Mouse (Mus musculus) lung, postnatal 4 days (tissue): ENCODE measurements at regions not wholly inside any gene's neighbourhood (a gene's known extent, or its start where the extent isn't known, plus 50 kb on each side); places are given as distances from the start of the nearest gene placed in this dataset.

Source experiments
- DNase-seq, 2 experiments: peaks; one replicate each; pipeline ENCODE4 v3.0.0; 2021

DNA sequence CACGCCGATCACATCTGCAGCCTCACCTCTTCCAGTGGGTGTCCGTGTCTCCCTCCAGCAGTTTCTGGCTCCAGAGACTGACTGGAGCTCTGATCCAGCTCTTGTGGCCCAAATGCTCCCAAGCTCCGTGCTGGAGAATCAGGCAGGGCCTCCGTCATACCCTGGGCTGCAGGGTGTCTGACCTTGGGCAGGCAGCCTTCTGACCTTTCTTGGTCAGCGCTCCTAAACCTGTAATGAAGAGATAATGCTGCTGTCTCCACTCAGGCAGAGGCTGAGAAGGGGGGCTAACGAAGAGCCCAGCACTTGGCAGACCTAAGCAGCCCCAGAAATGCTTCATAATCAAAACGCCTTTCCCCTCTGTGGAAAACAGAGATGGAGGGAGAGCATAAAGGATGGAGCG, 89.9 kb upstream of the Mef2a start:
- peak; percentile 34 to 59 for DNase-seq

DNA sequence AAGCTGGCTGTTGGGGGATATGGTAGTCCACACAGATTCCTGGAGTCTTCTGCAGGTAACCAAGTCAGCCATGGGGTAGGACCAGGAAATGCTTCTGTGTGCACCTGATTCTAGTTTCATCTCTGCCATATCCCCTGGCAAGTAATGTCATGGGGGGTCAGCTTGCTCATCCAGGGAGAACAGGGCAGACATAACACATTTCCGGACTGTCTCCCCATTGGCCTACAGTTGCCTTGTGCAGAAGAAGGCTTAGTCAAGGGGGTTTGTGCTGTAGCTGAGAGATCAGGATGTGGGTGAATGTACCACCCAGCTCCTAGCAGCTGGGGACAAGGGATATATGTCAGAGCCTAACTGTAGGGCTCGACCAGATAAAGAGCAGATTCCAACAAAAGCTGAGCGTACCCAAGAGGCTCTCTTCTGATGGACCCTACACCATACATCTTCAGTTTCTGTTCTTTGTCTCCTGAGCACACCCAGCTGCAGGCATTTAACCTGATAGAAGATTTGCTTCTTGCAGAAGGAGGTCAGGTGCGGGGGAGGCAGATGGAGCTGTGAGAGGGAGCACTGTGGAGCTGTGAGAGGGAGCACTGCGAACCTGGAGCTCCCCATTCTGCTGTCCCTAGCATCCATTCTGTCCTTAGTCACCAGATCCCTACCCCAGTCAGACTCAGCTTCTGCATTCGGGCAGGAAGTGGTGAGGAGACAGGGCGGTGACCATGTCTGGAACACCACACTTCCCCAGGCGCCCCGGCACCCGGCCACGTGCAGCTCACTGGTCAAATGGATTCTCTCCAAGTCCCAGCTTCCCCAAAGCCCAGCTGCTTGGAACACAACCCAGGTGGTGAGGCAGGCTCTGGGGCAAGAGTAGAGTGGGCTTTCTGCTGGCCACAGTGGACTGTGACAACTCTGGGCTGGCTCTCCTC, 88.9 kb upstream of the Mef2a start:
- peak; percentile 93 to 97 for DNase-seq

DNA sequence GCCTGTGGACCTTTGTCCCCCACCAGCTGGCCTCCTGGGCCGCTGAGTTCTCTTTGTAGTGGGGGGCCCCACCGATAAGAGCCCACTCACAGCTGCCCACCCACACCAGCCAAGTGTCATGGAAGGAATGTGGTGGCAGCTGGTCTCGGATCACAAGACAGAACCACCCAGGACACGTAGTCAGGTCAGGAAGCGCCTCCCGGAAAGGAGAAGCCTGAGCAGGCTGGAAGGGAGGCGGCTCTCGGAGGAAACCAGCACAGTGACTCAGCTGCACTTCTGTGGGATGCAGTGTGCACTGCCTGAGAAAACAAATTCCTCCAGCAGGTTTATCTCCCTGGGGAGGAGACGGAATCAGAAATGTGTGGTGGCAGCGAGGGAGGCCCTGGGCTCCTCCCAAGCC, 87.2 kb upstream of the Mef2a start:
- peak; percentile 66 to 78 for DNase-seq

DNA sequence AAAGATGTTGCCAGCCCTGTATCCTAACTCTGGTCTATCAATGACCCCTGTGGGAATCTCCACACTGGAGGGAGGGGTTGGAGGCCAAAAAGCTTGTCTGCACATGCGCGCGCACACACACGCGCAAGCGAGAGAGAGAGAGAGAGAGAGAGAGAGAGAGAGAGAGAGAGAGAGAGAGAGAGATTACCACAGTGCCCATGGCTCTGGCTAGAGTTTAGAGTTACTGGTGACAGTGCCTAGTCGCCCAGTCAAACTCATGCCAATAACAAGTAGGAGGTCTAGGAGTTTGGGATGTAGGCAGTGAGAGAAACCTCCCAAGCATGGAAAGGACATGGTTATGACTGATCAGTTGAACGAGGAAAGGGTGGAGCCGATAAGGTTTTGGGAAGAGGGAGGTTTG, 86.6 kb upstream of the Mef2a start:
- no peak for DNase-seq

DNA sequence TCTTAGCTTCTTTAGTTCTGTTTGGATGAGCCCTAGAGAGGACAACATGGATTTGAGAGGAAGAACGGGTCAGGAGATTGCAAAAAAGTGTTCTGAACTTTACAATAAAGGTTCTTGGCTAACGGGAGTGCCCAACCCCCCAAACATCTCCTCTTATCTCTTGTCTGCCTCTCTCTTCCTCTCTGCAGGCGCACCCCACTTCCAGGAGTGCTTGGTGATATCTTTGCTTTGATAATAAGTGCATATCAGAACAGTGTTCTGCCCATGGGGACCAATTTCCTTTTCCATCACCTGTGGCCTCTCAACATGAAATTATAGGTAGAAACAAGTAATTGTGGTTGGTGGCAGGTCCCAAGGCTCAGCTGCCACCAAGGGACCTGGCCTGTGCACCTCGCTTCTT, 86.0 kb upstream of the Mef2a start:
- no peak for DNase-seq

DNA sequence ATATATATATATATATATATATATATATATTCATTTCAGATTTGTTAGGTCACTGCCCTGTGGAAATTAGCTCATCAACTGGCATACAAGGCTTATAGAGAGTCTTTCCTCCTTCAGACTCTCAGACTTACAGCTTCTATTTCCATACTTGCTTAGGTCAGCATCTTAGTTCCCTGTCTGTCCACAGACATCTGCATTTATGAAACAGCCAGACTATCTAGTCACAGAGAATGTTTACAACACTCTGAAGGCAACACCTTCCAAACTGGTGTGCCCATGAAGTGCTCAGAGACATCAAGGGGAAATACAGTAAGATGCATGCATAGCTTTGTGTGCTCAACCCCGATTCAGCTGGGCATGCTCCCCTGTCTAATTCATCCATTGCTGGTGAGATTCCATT, 85.2 kb upstream of the Mef2a start:
- no peak for DNase-seq

DNA sequence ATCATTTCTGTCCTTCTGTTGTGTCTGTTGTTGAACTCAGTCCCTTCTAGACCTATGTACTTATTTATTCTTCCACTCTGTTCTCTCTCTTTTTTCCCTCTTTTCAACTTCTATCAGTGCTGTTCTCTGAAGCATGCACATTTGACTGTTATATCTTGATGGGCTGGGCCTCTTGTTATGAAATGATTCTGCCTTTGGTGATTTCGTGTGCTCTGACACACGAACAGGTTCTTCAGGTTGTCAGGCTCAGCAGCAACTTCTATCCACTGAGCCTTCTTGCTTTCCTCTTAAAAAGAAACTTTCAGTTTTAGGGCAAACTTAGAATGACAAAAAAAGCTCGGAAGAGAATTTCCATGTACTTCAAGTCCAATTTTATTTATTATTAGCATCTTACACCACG, 83.4 kb upstream of the Mef2a start:
- DNase-seq, result no peak

DNA sequence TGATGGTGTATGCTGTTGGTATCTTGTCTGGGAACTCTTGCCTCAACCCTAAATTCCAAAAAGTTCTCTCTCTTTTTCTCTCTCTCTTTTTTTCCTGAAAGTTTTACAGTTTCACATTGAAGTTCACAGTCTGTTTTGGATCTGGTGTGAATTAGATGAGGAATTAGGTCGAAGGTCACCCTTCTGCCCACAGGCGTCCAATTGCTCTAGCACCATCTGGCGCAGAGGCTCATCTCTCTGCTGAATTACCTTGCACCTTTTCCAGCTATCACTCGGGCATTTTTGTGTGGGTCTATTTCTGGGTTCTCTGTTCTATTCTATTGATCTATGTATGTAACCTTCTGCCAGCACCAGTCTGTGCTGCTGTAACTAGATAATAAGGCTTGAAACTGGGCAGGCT, 81.8 kb upstream of the Mef2a start:
- DNase-seq, result no peak

DNA sequence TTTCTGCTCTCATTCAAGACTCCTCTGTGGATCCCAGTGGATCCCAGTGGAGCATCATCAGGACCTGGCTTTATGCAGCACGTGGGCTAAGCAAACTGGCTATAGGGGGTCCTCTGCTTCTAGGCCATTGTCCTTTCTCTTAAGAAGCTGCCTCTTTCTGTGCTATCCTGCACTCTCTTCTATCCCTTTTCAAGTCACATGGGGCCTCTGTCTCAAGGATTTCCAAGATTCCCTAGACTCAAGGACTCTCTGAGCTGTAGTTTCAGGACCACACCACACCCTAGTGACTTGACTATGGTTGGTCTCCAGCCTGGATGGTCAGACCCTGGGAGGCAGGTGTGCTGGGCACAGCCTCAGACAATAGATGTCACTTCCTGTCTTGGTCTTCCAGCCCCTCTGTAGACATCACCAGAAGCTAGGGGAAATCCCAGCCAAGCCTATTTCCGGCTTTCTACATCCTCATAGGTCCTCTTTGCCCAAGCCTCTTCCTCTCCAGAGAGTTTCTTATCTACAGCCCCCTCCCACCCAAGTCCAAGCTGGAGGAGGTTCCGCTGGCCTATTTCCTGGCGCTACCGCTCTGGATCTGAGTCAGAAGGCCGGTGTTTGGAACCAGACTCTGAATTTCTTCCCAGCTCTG, 78.6 kb upstream of the Mef2a start:
- peak; percentile 67 to 71 for DNase-seq

DNA sequence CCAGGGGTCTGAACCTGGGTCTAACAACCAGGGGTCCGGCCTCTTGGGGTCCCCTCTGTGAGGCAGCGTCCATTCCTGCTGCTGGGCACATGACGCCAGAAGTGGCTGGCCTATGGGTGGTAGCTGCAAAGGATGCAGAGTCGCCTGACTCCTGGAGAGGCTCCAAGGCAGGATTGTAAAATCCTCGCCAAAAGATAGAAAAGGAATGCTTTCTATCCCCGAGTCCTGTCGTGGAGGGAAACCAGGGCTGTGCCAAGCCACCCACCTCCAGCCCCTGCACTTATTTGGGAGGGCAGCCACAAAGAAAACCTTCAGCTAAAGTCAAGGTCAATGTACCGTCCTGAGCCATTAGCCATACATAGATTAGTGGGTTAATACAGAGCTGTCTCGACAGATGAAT, 73.9 kb upstream of the Mef2a start:
- no peak for DNase-seq

DNA sequence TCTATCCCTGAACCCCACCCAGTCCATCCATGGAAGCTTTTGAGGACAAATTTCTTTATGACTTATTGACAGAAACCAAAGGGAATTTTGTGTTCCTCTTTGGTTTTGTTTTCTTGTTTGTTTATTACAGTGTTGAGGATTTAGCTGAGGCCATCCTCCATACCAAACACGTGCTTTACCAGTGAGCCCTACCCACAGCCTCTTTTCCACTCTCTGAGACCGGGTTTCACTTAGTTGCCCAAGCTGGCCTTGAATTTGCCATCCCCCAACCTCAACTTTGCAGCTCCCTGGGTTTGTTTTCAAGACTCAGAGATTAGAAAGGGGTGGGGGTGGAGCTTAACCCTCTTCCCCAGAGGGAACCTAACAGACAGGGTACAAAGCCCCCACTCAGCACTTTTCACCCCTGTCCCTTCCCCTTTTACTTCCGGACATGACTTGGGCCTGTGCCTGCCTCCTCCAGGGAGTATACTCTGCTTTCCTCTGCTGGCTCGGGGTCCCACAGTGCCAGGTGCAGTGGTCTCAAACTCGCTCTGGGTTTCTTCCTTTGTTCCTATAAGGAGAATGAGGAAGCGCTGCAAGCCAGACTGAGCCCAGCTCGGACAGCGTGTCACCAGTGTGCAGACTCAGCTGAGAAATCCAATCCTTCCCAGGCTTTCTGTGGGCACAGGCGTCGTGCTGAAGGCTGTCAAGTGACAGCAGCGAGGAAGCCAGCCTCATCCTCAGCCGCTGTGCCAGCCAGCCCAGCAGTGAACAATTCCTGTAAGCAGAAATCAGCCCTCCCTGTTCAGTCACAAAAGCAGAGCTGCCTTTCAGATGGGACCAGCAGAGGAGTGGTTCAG, 72.8 kb upstream of the Mef2a start:
- DNase-seq, result peak; percentile 39 to 47

DNA sequence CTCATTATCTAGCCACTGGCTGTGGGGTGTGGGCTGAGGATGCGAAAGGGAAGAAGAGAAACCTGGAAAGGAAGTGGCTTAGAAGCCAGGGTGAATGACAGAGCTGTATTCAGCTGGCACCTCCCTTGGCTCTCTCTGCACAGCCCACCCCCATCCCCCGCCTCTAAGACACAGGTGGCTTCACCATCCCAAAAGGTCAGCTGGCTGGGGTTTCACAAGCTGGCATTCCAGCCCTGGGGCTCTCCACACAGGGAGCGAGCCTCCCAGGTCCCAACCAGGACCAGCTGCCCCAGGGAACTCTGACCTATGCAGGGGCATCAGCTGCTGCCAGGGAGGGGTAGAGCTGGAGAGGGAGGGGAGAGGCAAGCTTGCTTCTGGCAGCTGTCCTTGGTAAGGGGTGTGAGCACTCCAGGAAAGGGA, 71.9 kb upstream of the Mef2a start:
- peak in 1 of 2 experiments; percentile 48 for DNase-seq

DNA sequence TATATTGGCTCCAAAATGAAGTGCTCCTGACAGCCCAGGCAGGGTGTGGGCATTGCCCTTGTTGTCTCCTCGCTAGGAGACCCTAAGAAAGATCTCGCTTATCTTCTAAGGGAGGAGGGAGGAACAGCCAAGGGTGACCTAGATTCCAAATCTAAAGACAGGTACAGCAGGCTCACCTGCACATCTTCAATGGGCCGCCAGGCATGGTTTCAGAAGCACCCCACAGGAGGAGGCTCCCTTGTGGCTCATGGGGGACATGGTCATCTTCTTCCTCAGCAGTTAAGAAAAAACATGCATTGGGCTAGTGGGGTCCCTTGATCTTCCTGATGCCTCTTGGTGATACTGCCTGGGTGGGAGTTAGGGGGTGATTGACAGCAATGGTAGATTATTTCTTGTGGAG, 71.0 kb upstream of the Mef2a start:
- no peak for DNase-seq

DNA sequence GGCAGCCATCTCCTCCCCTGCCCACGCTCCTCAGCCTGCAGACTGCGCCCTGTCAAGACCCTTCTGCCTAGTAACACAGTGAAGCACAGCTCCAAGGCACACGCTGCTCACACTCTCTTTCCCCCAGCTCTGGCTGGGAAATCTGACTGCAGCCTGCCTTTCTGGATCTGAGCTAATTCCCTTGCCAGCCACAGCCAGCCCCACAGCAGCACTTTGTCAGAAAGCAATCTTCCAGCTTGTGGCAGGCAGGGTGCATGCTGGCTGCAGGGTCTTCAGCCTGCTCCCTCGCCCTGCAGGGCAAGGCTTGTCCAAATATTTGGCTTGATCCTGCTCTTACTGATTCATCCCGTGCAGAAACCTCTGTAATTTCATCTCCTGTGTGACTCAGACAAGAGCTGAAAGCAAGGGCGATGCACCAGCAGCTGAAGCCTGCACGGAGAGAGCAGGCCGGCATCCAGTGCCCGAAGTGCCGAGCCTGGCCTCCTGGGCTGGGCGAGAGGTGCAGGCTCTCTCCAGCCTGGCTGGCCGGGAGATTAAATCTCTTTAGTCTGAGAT, 70.4 kb upstream of the Mef2a start:
- peak in 1 of 2 experiments; percentile 73 for DNase-seq

DNA sequence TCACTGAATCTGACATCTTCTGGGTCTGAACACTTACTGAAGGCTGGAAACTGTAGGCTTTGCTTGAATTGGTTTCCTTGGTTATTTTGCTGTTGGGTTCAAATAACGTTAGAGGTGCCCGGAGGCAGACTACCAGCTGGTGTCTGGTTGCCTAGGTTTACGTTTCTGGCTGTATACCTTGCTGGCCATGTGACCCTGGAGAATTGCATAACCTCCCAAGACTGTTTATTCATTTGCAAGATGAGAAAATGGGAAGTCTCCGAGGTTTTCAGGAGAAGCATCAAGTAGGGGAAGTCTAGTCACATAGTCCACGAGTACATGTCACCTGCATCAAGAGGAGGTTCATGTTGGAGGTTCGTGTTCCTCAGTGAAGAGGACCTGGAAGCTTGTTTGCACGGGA, 69.6 kb upstream of the Mef2a start:
- no peak for DNase-seq

DNA sequence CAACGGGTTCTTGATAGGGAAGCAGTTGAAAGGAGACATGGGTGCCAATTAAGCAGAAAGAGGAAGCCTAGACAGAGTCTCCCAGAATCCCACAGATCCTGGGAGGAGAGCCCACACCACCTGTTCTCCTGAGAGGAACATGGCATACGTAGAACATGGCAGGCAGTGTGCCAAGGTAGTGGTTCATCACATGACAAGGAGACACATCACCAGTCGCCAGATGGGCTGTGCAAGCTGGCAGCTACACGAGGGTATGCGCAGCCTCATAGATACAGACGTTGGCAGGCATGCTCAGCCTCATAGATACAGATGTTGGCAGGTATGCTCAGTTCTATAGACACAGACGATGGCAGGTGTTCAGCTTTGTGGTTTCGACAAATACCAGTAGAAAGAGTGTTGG, 68.1 kb upstream of the Mef2a start:
- DNase-seq, result no peak

DNA sequence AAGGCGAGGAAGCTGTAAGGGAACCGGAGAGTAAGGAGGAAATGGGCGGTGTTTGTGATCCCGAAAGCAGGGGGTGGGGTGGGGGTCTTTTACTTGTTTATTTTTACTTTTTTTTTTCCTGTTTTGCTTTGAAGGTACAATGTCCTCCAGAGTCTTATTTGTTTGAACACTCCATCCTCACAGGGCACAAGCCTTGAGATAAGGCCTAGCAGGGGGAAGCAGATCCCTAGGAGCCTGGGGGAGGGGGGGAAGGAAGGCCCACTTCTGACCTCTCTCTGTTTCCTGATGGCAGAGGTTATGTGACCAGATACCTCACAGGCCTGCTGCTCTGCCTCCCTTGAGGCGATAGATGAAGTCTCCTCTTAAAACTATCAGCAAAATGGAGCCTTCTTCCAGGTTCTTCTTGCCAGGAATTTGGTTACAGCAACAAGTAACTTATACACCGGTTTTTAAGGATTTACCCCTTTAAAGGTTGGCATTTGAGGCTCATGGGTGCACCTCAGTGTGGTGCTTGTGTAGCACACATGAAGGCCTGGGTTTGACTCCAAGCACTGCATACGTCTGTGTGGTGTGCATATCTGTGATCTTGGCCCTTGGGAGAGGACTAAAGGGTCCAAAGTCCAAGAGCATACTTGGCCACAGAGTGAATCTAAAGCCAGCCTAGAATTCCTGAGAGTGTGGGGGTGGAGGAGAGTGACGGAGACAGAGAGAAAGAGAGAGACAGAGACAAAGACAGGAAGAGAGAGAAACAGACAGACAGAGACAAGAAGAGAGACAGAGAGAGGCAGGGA, 64.8 kb upstream of the Mef2a start:
- DNase-seq, result no peak

DNA sequence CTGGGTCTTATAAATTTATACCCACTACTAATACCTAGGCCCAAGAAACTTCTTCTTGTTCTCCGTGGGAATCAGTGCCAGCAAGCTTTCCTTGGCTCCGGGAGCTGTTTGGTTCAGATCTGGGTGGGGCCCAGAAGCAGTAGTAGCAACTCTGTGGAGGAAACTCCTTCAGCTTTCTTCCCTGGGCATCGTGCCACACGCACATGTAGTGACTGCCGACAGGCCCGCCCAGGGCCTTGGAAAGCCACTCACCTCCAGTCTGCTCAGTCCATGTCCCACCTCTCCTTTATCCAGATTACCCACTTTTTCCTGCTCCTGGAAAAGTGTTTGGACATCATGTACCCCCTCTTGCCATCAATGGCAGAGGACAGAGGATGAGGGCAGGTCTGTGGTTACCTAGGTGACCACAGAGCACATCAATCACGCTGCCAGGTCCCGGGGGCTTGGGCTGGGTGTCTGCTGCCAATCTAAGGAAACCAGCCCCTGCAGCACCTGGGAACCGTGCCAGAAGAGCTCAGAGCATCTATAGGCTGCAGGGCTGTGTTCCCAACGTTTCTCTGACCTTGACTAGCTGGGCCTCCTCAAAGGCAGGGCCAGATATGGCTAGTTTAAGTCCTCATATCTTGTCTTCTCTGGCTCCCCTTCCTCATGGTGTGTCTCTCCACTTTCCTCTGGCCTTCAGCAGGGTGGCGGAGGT, 63.1 kb upstream of the Mef2a start:
- DNase-seq, result peak; percentile 82 to 89

DNA sequence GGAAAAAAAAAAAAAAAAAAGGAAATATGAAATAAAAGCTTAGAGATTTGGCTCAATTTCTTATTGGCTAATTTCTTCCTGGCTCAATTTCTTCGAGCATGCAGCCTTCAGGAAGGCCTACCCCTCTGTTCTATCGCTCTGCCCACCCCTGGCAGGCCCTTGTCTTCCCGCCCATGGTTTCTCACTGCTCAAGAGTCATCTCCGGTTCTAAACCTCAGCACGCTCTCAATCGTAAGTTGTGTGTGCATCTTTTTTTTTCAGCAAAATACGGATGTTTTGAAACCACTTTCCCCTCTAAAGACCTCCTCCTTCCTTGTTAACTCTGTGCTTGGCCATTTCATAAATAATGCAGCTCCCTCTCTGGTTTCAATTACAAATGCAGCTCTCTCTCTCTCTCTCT, 58.3 kb upstream of the Mef2a start:
- DNase-seq, result no peak

DNA sequence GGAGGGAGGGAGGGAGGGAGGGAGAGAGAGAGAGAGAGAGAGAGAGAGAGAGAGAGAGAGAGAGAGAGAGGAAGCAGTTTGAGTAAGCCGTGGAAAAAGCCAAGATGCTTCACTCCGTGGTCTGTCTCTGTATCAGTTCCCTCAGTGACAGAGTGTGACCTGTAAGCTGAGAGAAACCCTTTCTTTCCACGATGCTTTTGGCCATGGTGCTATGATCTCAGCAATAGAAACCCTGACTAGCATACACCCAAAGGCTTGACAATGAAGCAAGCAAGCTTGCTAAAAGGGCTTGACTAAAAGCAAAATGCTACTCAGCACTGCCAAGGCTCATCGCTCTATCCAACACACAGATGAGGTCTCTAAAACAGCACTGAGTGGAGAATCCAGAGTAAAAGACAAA, 57.4 kb upstream of the Mef2a start:
- DNase-seq, result no peak

DNA sequence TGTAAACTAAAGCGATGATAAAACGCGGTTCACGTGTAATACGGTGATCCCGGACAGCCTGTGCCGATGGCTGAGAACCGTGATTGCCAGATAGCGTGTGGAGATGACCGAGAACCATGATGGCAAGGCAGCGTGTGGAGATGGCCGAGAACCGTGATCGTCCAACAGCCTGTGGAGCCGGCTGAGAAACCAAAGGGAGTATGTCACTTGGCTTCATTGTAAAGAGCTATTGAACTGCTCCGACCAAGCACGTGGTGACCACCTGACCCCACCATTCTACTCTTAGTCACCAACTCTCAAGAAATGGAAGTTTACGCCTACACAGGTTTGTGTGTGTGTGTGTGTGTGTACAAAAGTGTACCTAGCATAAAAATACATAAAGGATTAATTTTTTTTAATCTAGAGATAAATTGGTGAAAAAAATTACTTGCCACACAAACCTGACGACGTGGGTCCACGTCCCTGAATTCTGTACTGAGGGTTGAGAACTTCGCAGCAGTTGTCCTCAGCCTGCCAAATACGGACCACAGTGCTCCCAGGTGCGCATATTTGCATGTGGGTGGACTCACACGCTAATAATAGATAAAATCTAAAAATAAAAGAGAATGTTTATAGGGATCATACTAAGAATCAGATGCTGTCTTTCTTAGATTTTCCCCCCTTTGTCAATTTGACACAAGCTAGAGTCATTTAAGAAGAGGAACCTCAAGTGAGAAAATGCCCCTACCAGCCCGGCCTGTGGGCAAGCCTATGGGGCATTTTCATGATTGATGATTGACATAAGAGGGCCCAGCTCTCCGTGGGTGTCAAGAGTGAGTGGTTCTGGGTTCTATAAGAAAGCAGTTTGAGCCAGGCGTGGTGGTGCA, 56.6 kb upstream of the Mef2a start:
- no peak for DNase-seq
